Mouse (Mus musculus): ENCODE measurements around the gene Prps1l3. TPM values are rescaled to one million over a fixed set of nuclear protein-coding genes. Genes with fewer than 3 reads are reported as not detected.

Prps1l3 gene
- total RNA-seq, 2 experiments from 2014 or later: 35.6 to 39.0 TPM

DNA sequence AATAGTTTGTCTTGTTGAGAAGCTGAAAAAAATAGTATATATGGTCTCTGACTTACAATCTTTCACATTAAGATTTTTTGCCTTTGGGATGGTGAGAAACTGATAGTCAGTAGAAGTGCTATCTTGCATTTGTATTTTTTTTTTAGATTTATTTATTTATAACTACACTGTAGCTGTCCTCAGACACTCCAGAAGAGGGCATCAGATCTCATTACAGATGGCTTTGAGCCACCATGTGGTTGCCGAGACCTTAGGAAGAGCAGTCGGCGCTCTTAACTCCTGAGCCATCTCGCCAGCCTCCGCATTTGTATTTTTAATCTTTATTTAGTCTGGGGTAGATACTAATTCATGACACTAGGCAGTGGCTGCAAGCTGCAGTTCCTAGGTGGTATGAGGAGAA lies 3.2 kb downstream of the Prps1l3 start:
- DNase-seq (ENCODE audit: low spot score in 2 of 2): no peak

DNA sequence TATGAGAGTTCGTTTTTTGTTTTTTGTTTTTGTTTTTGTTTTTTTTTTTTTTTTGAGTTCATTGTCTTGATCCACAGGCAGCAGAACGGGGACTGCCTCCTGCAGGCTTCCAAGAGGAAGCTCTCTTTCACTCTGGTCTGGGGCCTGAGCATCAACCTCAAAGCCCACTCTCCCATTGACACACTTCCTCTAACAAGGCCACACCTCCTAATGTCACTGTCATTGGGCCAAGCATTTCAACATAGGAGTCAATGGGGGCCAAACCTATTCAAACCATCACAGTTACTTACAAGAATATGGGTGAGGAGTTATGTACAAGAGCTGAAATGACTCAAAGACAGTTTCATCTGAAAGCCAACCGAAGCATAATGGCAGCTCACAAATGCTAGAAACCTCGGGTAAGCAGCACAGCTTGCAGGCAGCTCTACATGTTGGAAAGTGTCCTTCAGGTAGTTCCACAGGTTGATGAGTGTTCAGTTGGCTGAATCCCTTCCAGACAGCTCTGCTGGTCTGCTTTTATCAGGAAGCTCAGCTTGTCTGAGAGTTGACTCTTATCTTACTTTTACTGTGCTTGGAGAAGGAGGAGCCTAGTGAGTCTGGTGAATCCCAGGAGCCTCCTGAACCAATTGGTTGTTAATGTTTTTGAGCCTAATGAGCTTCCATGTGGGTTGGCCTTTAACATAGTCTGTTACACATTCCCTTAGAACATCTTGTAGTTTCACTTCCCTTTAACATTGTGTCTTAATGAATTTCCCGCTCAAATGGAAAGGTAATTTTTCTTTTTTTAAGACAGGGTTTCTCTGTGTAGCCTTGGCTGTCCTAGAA lies 13.7 kb downstream of the Prps1l3 start:
- DNase-seq (ENCODE audit: low spot score in 2 of 2): no peak

DNA sequence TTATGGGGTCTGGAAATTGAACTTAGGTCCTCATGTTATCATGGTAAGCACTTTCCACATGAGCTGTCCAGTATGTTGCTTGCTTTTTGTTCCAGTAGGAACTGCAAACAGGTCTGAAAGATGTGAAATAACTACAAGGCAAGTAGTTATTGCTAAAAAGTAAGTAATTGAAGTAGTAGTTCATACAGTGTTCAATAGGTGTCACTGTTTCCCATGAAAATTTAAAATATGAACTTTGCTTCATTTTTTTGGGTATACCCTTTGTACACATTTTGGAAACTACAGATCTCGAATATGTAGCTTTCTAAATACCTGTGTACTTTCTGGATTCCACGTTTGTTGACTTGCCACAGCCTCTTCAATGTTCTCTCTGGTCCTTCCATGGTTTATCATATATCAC lies 28.4 kb downstream of the Prps1l3 start:
- DNase-seq (ENCODE audit: low spot score in 2 of 2): no peak

DNA sequence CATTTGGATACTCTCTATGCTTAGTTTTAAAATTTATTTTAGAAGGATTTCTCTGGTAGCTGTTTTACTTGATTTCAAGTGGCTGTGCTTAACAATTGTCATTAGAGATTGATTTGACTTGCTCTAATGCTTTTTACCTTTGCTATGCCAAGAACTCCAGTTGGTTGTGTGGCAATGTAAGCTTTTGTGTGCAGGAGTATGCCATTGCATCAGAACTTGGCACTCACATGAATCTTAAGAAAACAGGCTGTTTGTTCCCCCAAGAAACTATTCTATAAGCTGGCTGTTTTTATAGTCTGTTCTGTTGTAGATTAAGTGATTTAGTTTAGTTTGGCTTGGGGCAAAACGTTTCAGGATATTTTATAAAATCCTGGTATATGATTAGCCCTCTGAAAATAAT lies 45.2 kb downstream of the Prps1l3 start:
- no peak for DNase-seq (ENCODE audit: low spot score in 2 of 2)

DNA sequence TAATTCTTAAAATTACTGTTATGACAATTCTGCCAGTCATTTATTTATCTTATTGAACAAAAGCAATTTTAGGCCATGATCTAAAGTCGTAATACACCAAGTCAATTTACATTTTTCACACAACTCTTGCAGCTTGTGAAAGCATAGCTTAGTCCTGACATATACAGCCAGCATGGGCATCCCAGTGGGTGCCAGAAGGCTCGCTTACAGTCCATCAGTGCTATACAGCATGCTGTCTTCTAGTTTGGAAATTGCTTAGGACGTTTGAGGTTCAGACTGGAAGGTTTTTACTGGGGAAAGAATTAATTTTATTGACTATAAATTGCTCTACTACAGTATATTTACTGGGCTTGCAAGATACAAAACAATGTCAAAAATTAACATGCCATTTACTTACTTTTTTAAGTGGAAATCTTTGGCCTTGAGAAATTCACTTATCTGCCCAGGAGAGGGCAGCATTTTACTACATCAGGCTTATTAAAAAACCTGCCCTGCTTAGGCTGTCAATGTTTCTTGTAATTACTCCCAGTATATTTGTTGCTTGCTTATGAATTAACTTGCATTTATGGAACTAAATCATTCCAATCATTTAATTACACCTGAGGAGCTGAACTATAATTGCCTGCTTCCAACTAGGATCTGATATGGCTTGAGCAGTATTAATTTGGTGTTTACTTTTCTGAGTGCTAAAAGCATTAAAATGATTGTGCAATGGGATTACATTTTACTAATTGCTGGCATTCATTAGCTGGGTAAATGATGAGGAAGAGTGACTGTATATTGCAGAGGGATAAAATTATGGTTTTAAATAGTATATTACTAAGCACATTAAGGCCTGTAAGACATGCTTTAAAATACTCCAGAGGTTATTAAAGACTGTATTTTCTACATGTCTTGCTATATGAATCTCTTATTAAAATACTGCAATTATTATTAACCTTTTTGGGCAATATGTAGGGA lies 51.2 kb downstream of the Prps1l3 start:
- DNase-seq (ENCODE audit: low spot score in 2 of 2): no peak

DNA sequence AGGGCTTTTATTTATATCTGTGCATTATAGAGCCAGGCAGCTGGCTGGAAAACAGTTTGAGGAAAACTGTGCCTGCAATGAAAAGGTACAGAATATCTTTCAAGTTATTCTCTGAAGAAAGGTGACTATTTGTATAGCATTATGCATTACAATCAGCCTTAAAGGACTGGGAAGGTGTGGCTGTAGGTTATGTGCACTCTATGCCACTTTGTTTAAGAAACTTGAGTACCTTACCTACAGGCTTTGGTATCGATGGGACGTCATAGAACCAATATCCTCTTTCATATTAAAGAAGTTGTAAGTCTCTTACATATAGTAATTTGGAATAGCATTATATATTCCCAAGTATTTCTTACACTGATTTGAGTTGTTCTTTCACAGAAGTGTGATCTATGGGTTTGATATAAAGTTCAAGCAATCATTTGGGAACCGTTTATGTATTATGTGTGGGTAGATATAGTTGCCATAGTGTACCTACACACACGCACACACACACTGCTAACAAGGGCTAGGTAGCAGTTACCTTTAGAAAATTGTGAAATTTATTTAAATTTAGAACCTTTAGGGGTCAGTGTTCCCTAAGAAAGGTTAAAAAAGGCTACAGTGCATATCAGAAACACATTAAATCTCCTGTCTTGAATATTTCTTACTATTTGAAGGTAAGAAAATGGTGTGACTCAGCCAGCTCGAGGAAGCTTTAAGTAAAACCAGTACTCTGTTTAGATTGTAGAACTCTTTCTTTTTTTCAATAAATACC lies 55.3 kb downstream of the Prps1l3 start:
- no peak for DNase-seq (ENCODE audit: low spot score in 2 of 2)

Other genes with a start within 250 kb of the Prps1l3 start
- 1 to 10 TPM; 1.1 to 2.2 TPM for gene Slc25a21, start 32.9 kb upstream of the Prps1l3 start, total RNA-seq (2021)
- 10 to 100 TPM; 11.1 to 12.6 TPM for gene Mipol1, start within 50 bp of the Prps1l3 start, total RNA-seq (2021)